ENCODE assay signal across 8 mouse cellular contexts in the genomic region with DNA sequence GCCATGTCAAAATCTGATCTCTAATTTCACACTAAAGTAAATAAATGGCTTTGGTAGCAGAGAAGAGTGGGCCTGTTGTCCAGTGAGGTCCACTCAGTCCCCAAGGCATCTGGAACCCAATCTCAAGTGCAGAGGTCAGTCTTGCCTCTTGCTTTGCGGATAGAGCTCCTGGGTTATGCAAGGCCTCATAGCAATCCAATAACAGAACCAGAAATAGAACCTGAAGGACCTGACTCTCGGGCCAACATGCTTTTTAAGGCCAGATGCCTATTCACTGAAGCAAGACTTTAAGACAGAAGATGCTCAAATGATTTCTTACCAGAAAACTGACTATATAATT. TPM values are rescaled to one million over a fixed set of nuclear protein-coding genes. Genes with fewer than 3 reads are reported as not detected.
DNase-seq lines count a peak whose midpoint lies in the region; ATAC-seq and TF ChIP-seq lines count a peak whose summit lies in the region.

No protein-coding gene starts in this region.

- H3K36me3 ChIP-seq in heart, embryonic 16.5 days (ENCODE audit: control insufficient read depth, insufficient read depth): no peaks in the 10 kb centered on the region
- H3K36me3 ChIP-seq in limb, embryonic 13.5 days: no peaks in the 10 kb centered on the region
- no peaks in the 10 kb centered on the region for H3K36me3 ChIP-seq in myocyte (ENCODE audit: control insufficient read depth, insufficient read depth)

- peak overlapping the region; percentile 58 for H3K4me2 ChIP-seq in heart, embryonic 16.5 days (ENCODE audit: low read depth, low read length)
- peak overlapping the region; percentile 81 for H3K4me2 ChIP-seq in limb, embryonic 13.5 days (replicated peaks)
- H3K4me2 ChIP-seq in myocyte (ENCODE audit: low read depth): peak overlapping the region; percentile 94

- no peak for DNase-seq in cerebellum, postnatal 4 days (ENCODE audit: low spot score in 2 of 2)
- DNase-seq in cerebellum, adult 9-10 months: peak; percentile 66
- DNase-seq in frontal cortex, postnatal 25 days (ENCODE audit: low spot score in 2 of 2): no peak
- no peak for DNase-seq in left cerebral cortex, adult 11 months (ENCODE audit: low spot score)

- no peak overlapping the region for H3ac ChIP-seq in myocyte (ENCODE audit: control insufficient read depth, insufficient read length)

- H3K9me3 ChIP-seq in heart, embryonic 16.5 days (replicated peaks; ENCODE audit: control insufficient read depth, low read length): no peaks in the 10 kb centered on the region
- no peaks in the 10 kb centered on the region for H3K9me3 ChIP-seq in limb, embryonic 13.5 days

- peaks cover 20% of the 10 kb centered on the region for H3K4me1 ChIP-seq in heart, embryonic 16.5 days (ENCODE audit: control insufficient read depth, insufficient read depth, low read length)
- H3K4me1 ChIP-seq in limb, embryonic 13.5 days: peaks cover 8% of the 10 kb centered on the region

- H3K4me3 ChIP-seq in heart, embryonic 16.5 days (ENCODE audit: low read length): no peak overlapping the region
- H3K4me3 ChIP-seq in limb, embryonic 13.5 days: peak overlapping the region; percentile 87
- H3K4me3 ChIP-seq in myocyte: peak overlapping the region; percentile 33

- WGBS in heart, embryonic 16.5 days: 50% methylated on average over 2 of the region's 2 CpGs
- 74% methylated on average over 2 of the region's 2 CpGs for WGBS in limb, embryonic 13.5 days

- H3K9ac ChIP-seq in heart, embryonic 16.5 days (ENCODE audit: low read length): no peak overlapping the region; the same call in 1 of the 2 replicates
- no peak overlapping the region for H3K9ac ChIP-seq in limb, embryonic 13.5 days

- peaks cover 3% of the 10 kb centered on the region for H3K79me2 ChIP-seq in myocyte (ENCODE audit: control insufficient read depth, insufficient read depth)

- ATAC-seq in cerebellum, adult (ENCODE audit: insufficient number of reproducible peaks, low FRiP score, low TSS enrichment): 0 out of 2 replicates have a peak, but pooled peaks have one; percentile 28
- no peak for ATAC-seq in heart, embryonic 16.5 days (replicated peaks; ENCODE audit: extremely low read depth, insufficient read depth, low FRiP score)
- ATAC-seq in limb, embryonic 13.5 days (ENCODE audit: low FRiP score, low read depth): peak; percentile 2; the same call in 1 of the 2 replicates

- H3K27ac ChIP-seq in heart, embryonic 16.5 days (ENCODE audit: low read length): no peak overlapping the region
- H3K27ac ChIP-seq in limb, embryonic 13.5 days: no peak overlapping the region

- TF ChIP-seq POLR2A in myocyte (IDR thresholded peaks at IDR 0.05; ENCODE audit: insufficient read length, low read depth): no peak

- H3K27me3 ChIP-seq in heart, embryonic 16.5 days (ENCODE audit: control insufficient read depth, insufficient read depth, low read length): no peaks in the 10 kb centered on the region
- no peaks in the 10 kb centered on the region for H3K27me3 ChIP-seq in limb, embryonic 13.5 days
- no peaks in the 10 kb centered on the region for H3K27me3 ChIP-seq in myocyte (ENCODE audit: control insufficient read depth, insufficient read depth, insufficient read length)

TF ChIP-seq in myocyte, 11 proteins besides CTCF, POLR2A, EP300 and RAD21:
- TF ChIP-seq MAX (IDR thresholded peaks at IDR 0.05; ENCODE audit: low read depth) (no peak), TCF3 (IDR thresholded peaks at IDR 0.05; ENCODE audit: insufficient read length, low read depth) (no peak), TCF12 (IDR thresholded peaks at IDR 0.05; ENCODE audit: insufficient read depth, poor library complexity, severe bottlenecking) (no peak), MYOD1 (IDR thresholded peaks at IDR 0.05; ENCODE audit: control insufficient read depth in 1 of 3, insufficient read length in 2 of 3, low read depth in 2 of 3) (no peak), POLR2AphosphoS2 (IDR thresholded peaks at IDR 0.05; ENCODE audit: insufficient read length, low read depth) (no peak), REST (IDR thresholded peaks at IDR 0.05; ENCODE audit: insufficient read depth, insufficient read length) (no peak), SRF (IDR thresholded peaks at IDR 0.05; ENCODE audit: control insufficient read depth, insufficient read length, low read depth) (no peak), USF1 (IDR thresholded peaks at IDR 0.05; ENCODE audit: low read depth) (no peak), E2F4 (IDR thresholded peaks at IDR 0.05; ENCODE audit: insufficient read depth) (no peak), MYOG (IDR thresholded peaks at IDR 0.05; ENCODE audit: control insufficient read depth in 1 of 3, insufficient read depth in 1 of 3, insufficient read length in 2 of 3, low read depth in 2 of 3) (no peak), CEBPB (IDR thresholded peaks at IDR 0.05; ENCODE audit: insufficient read depth, poor library complexity, severe bottlenecking) (no peak)

RNA-seq across cellular contexts. Expression of a gene that starts 0.4 kb away (rescaled TPM):
- 11.1 and 12.0 TPM in 2 replicates for polyA plus RNA-seq in heart, embryonic 16.5 days (2015; fragmentation: Nextera tagmentation; extraction: Ambion mirVana)
- polyA plus RNA-seq in limb, embryonic 13.5 days (2015; fragmentation: Nextera tagmentation; extraction: Ambion mirVana): 6.5 and 6.7 TPM in 2 replicates
- 1.8 TPM for polyA plus RNA-seq in myocyte (2012; fragmentation: generic; extraction: Trizol)
